Mouse (Mus musculus) lung, adult 10 weeks (tissue): Measurements from ENCODE around the gene Sema3b. TPM values are rescaled to one million over a fixed set of nuclear protein-coding genes. Genes with fewer than 3 reads are reported as not detected.

Experiments used
- polyA plus RNA-seq: library from polyadenylated mRNA; stranded (reverse); fragments of 350-450 nt; fragmentation: Illumina TruSeq; extraction: RNeasy Lipid Tissue Mini Kit (QIAGEN cat#74804); gene quantifications from one replicate; pipeline ENCODE4 v1.2.3, GENCODE M21; 2014; ENCODE audit warnings: low read depth, low replicate concordance; ENCODE audit not compliant: insufficient read depth

The Sema3b gene
- 23.9 TPM for polyA plus RNA-seq

DNA sequence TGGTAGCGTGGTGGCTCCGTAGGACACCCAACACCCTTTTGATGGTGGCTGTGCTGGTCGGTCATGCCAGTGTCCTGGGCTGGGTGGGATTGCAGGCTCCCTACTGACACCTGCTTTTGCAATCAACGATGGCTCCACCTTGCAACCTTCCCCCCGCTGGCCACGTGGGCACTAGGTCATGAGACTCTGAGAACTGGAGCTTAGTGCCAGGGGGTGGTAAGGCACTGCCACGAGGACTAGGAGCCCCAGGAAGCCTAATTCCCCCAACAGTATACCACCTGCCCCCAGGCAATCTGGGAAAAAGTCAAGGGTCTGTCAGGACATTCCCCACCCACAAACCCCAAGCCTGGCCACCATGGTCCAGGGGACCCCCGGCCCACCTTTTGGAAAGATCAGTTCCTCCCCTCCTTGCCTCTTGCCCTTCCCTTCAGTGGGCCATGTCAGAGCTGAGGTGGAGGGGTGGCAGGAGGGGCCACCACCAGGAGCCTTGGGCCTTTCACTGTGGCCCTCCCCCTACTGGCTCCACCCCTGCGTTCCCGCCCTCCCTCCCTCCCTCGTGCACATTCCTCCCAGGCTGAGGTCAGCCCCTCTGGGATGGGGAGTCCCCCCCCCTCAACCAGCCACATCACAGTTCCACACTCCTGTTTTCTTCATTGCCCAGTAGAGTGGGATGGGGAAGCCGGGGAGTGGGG is at the start of gene Sema3b:
TSS of gene Sema3b (minus strand) at position 489 of the 692 bp plus-strand sequence.

DNA sequence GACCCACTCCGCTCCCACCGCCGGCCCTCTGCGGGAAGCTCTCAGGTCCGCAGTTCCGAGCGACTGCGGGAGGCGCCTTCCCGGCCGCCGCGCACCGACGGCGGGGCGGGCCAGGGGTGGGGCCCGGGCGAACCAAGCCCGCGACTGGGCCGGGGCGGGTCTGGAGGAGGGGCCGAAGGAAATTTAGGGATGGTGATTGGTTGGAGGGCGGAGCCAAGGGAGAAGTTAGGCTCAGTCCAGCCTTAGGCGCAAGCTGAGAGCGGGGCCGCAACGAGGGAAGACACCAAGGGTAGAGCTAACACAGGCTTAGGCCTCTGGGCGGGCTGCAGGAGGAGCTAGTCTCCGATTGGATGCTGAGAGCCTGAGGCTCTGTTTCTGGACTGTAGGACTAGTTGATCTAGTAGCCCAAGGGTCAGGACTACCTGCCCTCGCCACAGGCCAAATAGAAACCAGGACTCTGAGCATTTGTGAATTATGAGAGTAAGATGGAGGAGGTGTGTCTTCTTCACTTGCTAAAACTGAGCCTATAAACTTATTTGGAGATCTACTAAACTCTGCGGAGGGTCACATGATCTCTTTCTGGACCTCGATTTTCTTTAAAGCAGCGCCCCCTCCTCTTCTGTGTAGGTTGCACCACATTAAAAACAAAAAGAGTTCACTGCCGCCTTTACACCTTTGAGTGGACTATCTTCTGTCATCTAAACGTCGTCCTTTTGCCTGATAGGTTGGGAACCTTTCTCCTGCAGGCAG is 26.4 kb upstream of the Sema3b start, which contains the start of gene Gnai2:
TSS of gene Gnai2 (minus strand) at position 89 of the 750 bp plus-strand sequence.

DNA sequence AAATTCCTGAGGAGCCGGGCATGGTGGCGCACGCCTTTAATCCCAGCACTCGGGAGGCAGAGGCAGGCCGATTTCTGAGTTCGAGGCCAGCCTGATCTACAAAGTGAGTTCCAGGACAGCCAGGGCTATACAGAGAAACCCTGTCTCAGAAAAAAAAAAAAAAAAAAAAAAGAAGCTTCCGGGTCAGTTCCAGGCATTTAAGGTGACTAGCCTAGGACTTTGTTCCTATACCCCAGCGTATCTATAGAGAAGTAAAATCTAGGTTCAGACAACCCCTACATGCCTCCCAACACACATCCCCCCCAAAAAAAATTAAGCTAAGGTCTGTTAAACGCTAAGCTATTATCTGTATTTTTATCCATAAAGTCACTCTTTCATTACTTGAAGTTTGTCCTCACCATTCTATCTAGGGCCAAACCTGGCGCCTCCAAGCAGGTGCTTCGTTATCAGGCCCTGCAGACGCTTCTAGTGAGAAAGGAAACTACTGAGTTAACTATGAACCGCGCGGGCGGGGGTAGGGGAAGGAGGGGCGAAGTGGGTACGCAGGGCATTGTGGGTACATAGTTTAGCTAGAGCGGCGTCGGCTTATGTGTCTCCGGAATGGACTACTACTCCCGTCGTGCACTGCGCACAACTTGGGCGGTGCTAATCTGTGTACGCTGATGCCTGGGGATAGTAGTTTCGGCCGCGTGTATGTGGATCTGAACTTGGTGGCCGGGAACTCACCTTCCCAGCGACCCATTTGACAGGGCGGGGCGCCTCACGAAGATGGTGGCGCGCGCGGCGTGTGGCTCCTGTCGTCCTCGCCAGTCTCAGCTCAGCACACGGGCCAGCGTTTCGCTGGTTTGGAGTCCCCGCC is 21.8 kb downstream of the Sema3b start, which contains the start of gene Ifrd2:
TSS of gene Ifrd2 (plus strand) at position 669 of the 859 bp plus-strand sequence.

DNA sequence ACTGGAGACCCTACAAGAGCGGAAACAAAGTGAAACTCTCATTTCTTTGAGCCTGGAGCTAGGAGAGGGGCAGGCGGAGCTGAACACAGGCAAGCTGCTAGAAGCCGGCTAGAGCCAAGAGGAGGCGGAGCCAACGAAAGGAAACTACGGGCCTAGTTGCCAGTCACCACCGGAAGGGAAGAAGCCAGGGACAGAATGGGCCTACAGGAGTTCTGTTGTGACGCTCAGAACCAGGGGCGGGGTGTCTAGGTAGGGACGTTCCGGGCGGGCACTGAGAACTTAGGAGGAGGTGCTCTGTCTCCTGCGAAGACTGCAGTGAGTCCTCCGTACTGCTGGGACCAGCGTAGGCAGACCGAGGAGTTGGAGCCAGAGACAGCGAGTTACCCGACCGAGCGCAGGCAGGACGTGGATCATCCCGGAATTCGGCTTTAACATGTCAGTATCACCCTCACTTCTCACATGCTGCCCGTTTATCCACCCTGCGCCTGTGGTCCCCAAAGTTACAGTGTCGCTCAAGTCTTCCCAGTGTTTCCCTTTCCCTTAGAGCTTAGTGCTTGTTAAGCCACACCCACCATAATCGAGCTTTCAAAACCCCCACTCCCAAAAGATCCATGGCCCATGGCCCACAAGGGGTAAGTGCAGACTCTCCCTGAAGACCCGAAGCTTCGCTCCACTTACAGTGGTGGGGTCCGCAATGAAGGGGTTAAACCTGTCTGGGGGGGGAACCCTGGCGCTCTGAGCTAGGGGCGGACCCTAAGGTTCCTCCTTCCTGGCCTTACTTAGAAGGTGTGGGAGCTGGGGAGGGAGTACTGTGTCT is 28.3 kb downstream of the Sema3b start, which contains the start of gene Hyal3:
TSS of gene Hyal3 (plus strand) at position 318 of the 817 bp plus-strand sequence.

DNA sequence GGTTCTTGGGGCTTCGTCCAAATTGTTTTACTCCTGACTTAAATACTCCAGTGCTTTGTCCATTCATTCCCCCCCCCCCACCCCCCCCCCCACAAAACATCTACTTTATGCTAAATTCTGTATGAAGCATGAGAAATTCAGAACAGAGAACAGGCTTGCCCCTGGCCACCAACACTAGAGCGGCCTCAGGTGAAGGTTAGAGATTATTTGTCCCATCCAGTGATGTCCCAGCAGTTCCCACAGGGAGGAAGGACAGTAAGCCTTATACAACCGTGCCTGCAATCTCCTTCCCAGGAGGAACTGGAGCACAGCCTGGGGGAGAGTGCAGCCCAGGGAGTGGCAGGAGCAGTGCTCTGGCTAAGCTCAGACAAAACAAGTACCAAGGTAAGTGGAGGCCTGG is 30.4 kb downstream of the Sema3b start, which contains the start of gene Naa80:
TSS of gene Naa80 (plus strand) at position 301 of the 400 bp plus-strand sequence.

DNA sequence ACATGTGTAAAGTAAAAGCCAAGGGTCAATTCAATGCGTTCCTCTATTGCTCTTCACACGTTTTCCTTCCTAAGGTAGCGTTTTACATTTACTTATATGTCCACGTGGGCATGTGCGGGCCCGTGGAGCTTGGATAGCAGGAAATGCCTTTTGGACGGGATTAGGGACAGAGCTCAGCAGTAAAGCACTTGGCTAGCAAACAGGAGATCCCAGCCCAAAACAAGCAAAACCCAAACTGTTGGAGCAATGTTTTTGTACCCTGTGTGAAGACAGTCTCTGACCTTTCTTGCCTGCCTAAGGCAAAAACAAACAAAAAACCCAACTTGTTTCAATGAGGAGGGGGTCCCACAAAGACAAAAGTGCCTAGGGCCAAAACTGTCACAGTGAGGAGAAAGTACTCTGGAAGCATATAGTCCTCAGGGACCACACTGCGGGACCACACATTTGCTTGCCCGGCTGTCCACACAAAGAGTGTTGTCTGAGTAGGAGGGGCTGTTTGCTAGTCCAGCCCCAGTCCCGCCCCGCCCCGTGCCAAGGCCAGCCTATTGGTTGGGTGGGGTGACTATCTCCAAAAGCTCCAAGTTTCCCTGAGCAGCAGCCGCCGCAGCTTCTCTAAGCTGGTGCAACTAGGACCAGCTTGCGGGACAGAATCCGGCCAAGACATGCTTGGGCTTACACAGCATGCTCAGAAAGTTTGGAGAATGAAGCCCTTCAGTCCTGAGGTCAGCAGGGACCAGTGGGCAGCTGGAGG is 32.5 kb downstream of the Sema3b start, which contains the start of gene Hyal1:
TSS of gene Hyal1 (plus strand) at position 571 of the 751 bp plus-strand sequence.

DNA sequence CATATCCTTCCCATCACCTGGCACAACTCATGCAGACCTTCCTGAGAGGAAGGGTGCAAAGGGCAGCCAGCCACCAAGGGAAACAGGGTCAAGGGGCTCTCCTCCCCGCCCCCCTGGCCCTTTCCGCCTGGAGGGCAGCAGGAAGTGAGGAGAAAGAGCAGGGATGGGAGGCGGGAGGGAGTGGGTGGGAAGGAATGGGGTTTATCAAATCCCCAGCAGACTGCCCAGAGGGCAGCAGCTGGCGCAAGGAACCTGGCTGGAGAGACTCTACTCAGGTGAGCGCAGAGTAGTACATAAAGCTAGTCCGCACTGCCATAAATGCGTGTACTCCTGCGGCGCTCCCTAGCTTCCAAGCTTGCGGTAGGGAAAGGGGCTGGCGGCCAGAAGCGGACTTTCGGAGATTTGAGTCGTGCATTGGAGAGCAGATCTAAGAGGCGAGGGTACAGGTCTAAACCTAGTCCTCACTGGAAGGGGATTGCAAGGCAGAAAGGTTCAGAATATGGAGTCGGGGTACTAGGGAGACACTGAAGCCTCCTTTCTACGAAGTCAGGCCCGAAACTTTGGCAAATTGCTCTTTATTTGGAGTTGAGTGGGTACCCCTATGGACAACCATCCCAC is 41.2 kb downstream of the Sema3b start, which contains the start of gene Hyal2:
TSS of gene Hyal2 (plus strand) at position 244 of the 618 bp plus-strand sequence.

DNA sequence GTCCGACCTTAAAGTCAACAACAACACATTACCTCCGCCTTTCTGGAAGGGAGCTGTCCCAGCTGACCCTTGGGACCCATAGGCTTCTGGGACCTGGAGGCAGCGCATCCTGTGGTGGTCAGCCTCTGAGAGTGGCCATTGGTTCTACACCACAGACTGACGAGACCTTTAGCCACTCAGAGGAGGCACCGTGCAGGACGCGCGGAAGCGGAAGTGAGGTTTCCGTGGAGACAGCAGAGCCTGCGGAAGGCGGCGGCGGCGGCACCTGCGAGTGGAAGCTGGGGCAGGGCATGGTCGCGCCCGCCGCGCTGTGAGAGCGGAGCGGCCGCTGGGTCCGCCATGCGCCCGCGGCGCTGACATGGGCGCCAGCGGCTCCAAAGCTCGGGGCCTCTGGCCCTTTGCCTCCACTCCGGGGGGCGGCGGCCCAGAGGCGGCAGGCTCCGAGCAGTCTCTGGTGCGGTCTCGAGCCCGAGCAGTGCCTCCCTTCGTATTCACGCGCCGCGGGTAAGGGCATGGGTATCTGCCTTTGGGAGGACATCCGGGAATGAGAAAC is 45.9 kb downstream of the Sema3b start, which contains the start of gene Tusc2:
TSS of gene Tusc2 (plus strand) at position 227 of the 553 bp plus-strand sequence.

DNA sequence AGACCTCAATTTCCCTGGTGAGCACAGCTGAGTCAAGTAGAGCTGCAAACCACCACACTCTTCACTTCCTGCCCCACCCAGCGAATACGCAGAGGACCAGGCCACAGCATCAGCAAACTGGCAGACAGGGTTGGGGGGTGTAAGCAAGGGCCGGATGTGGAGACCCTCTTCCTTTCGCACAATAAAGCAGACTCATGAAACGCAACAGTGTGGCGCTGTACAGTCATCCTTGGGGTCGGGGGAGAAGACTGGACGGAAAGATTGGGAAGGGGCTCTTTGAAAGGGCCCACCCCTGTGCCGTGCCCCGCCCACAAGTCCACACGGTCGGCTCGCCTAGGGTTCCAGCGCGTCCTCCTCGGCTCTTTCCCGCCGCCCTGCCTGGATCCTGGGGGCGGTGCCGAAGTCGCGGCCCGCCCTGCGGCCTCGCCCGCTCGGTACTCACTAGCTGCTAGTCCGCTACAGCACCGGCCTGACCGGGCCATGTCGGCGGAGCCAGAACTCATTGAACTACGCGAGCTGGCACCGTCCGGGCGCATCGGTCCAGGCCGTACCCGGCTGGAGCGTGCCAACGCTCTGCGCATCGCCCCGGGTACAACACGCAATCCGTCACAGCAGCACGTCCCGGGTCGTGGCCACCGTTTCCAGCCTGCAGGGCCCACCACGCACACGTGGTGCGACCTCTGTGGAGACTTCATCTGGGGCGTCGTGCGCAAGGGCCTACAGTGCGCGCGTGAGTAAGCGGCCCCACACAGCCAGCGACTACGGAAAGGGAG is 57.7 kb downstream of the Sema3b start, which contains the start of gene Rassf1:
TSS of gene Rassf1 (plus strand) at position 439 of the 773 bp plus-strand sequence.

Other genes starting within 250 kb of the Sema3b start
- gene Cacna2d2, start 209.6 kb downstream of the Sema3b start, polyA plus RNA-seq = 0.14 TPM
- 22.6 TPM for gene Tmem115, start 75.3 kb downstream of the Sema3b start, polyA plus RNA-seq
- 16.0 TPM for gene Cyb561d2, start 67.0 kb downstream of the Sema3b start, polyA plus RNA-seq
- 20.2 TPM for gene Nprl2, start 67.0 kb downstream of the Sema3b start, polyA plus RNA-seq
- 11.5 TPM for gene Zmynd10, start 61.9 kb downstream of the Sema3b start, polyA plus RNA-seq
- 48.4 TPM for gene Rassf1, start 57.7 kb downstream of the Sema3b start, polyA plus RNA-seq
- gene Tusc2, start 46.0 kb downstream of the Sema3b start, polyA plus RNA-seq = 34.0 TPM
- gene Hyal2, start 41.3 kb downstream of the Sema3b start, polyA plus RNA-seq = 90.7 TPM
- gene Hyal1, start 32.3 kb downstream of the Sema3b start, polyA plus RNA-seq = 7.3 TPM
- gene Naa80, start 30.3 kb downstream of the Sema3b start, polyA plus RNA-seq = 23.3 TPM
- gene Hyal3, start 28.4 kb downstream of the Sema3b start, polyA plus RNA-seq = 0.70 TPM
- 13.8 TPM for gene Ifrd2, start 21.6 kb downstream of the Sema3b start, polyA plus RNA-seq
- gene Gnai2, start 26.1 kb upstream of the Sema3b start, polyA plus RNA-seq = 294 TPM
- 0.32 TPM for gene Slc38a3, start 60.3 kb upstream of the Sema3b start, polyA plus RNA-seq
- gene Gnat1, start 70.5 kb upstream of the Sema3b start, polyA plus RNA-seq = not detected
- 64.9 TPM for gene Sema3f, start 101.2 kb upstream of the Sema3b start, polyA plus RNA-seq
- 46.7 TPM for gene Rbm5, start 161.8 kb upstream of the Sema3b start, polyA plus RNA-seq